ENCODE assay signal across 18 mouse cellular contexts in the genomic region with DNA sequence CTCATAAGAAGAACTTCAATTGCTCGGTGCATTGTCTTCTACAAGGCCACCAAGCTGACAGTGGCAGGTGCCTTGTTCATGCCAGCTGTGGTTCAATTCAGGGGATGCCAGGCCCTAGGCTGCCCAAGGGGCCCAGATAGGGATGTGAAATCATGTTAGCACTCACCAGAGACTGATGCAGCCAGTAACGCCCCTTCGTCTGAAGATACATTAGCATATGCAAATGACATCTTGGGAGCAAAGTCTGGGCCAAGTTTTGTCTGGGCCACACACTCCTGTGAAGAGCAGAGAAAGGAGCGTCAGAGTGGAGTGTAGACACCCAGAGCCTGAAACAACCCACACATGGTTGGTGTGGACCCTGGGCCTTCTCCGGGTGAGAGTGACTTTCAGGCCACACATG. TPM values are rescaled to one million over a fixed set of nuclear protein-coding genes. Genes with fewer than 3 reads are reported as not detected.
A peak's percentile ranks its signal among the peaks of the same experiment; 100 is the strongest.
DNase-seq lines count a peak whose midpoint lies in the region; ATAC-seq and TF ChIP-seq lines count a peak whose summit lies in the region.
"Had no signal": no experiment of that assay in that cellular context is flagged by ENCODE, and none has a peak within 500 bp of the region (broad histone marks: within the 10 kb centered on the region; RNA-seq: fewer than 3 reads in every experiment).

No protein-coding gene starts in this region.

- TF ChIP-seq CTCF in layer of hippocampus, adult 2 months (conservative IDR thresholded peaks at IDR 0.05), result no peak

- WGBS in forebrain, embryonic 14.5 days, result 35% methylated on average over 5 of the region's 5 CpGs
- 46% methylated on average over 5 of the region's 5 CpGs for WGBS in hindbrain, embryonic 16.5 days

- no peak for DNase-seq in layer of hippocampus, adult 2 months (ENCODE audit: low spot score in 2 of 2)
- DNase-seq in layer of hippocampus, postnatal 10 days (ENCODE audit: low spot score in 2 of 2), result no peak
- DNase-seq in B cell, adult 2 months, result peak; percentile 40 to 53
- DNase-seq in forebrain, embryonic 14.5 days (ENCODE audit: low spot score), result peak; percentile 72
- no peak for DNase-seq in right cerebral cortex, postnatal 14 days
- DNase-seq in adipocyte (ENCODE audit: low spot score), result no peak
- DNase-seq in gastrocnemius, postnatal 14 days, result no peak
- DNase-seq: kidney, postnatal 25 days; lung, postnatal 14 days; thymus, postnatal 25 days had no signal

- H3K4me3 ChIP-seq in layer of hippocampus, adult 2 months, result no peak overlapping the region
- no peak overlapping the region for H3K4me3 ChIP-seq in forebrain, embryonic 14.5 days (ENCODE audit: low read depth, low read length)
- H3K4me3 ChIP-seq in hindbrain, embryonic 16.5 days (ENCODE audit: low read length), result no peak overlapping the region
- H3K4me3 ChIP-seq: heart, embryonic 15.5 days; limb, embryonic 12.5 days; liver, embryonic 15.5 days; stomach, embryonic 15.5 days had no signal

- H3K27ac ChIP-seq in layer of hippocampus, adult 2 months, result peak overlapping the region; percentile 43; the same call in 1 of the 2 replicates
- peak overlapping the region; percentile 79 for H3K27ac ChIP-seq in forebrain, embryonic 14.5 days (ENCODE audit: low read depth, low read length)
- peak overlapping the region; percentile 32; the same call in 1 of the 2 replicates for H3K27ac ChIP-seq in hindbrain, embryonic 16.5 days (ENCODE audit: low read depth, low read length)
- H3K27ac ChIP-seq: heart, embryonic 15.5 days; limb, embryonic 12.5 days; liver, embryonic 15.5 days; stomach, embryonic 15.5 days had no signal

- H3K27me3 ChIP-seq in forebrain, embryonic 14.5 days (replicated peaks; ENCODE audit: control insufficient read depth, insufficient read depth, low read length), result no peaks in the 10 kb centered on the region
- H3K27me3 ChIP-seq in hindbrain, embryonic 16.5 days (replicated peaks; ENCODE audit: control insufficient read depth, insufficient read depth, low read length), result no peaks in the 10 kb centered on the region
- H3K27me3 ChIP-seq: heart, embryonic 15.5 days; limb, embryonic 12.5 days; liver, embryonic 15.5 days; stomach, embryonic 15.5 days had no signal

- H3K9me3 ChIP-seq in forebrain, embryonic 14.5 days (replicated peaks; ENCODE audit: control insufficient read depth, low read length), result no peaks in the 10 kb centered on the region
- no peaks in the 10 kb centered on the region for H3K9me3 ChIP-seq in hindbrain, embryonic 16.5 days (ENCODE audit: control insufficient read depth, low read length)
- H3K9me3 ChIP-seq: heart, embryonic 15.5 days; limb, embryonic 12.5 days; liver, embryonic 15.5 days; stomach, embryonic 15.5 days had no signal

- peak; percentile 78 for ATAC-seq in forebrain, embryonic 14.5 days
- peak; percentile 51; the same call in 1 of the 2 replicates for ATAC-seq in hindbrain, embryonic 16.5 days
- ATAC-seq: inflammation-experienced regulatory T-cells, adult 6 months had no signal

- peaks cover 18% of the 10 kb centered on the region for H3K4me1 ChIP-seq in forebrain, embryonic 14.5 days (ENCODE audit: control insufficient read depth, insufficient read depth, low read length)
- peaks cover 11% of the 10 kb centered on the region for H3K4me1 ChIP-seq in hindbrain, embryonic 16.5 days (ENCODE audit: control insufficient read depth, insufficient read depth, low read depth, low read length)
- H3K4me1 ChIP-seq: heart, embryonic 15.5 days; limb, embryonic 12.5 days; liver, embryonic 15.5 days; stomach, embryonic 15.5 days had no signal

- H3K9ac ChIP-seq in forebrain, embryonic 14.5 days (ENCODE audit: low read length), result no peak overlapping the region
- H3K9ac ChIP-seq in hindbrain, embryonic 16.5 days (ENCODE audit: low read depth, low read length), result no peak overlapping the region
- H3K9ac ChIP-seq: heart, embryonic 15.5 days; limb, embryonic 12.5 days; liver, embryonic 15.5 days; stomach, embryonic 15.5 days had no signal

- intact Hi-C loops in gastrocnemius, postnatal 14 days (cut with DNase I; ENCODE audit: low total_unique reads), result no loop called here

- no peaks in the 10 kb centered on the region for H3K36me3 ChIP-seq in forebrain, embryonic 14.5 days (ENCODE audit: control insufficient read depth, insufficient read depth, low read length)
- H3K36me3 ChIP-seq in hindbrain, embryonic 16.5 days (ENCODE audit: control insufficient read depth, insufficient read depth, low read length), result no peaks in the 10 kb centered on the region
- H3K36me3 ChIP-seq: heart, embryonic 15.5 days; limb, embryonic 12.5 days; liver, embryonic 15.5 days; stomach, embryonic 15.5 days had no signal

- no peak overlapping the region for H3K4me2 ChIP-seq in forebrain, embryonic 14.5 days (ENCODE audit: low read length)
- no peak overlapping the region for H3K4me2 ChIP-seq in hindbrain, embryonic 16.5 days (ENCODE audit: low read length)
- H3K4me2 ChIP-seq: heart, embryonic 15.5 days; limb, embryonic 12.5 days; liver, embryonic 15.5 days; stomach, embryonic 15.5 days had no signal

RNA-seq across cellular contexts. Expression of a gene that starts 17.0 kb away (rescaled TPM):
- 100 to 1,000 TPM; 139 to 147 TPM for total RNA-seq in layer of hippocampus, adult 2 months (2021)
- total RNA-seq in layer of hippocampus, postnatal 10 days (2021), result 100 to 1,000 TPM; 164 to 176 TPM
- 16.4 and 20.4 TPM in 2 replicates for polyA plus RNA-seq in forebrain, embryonic 14.5 days (2014; fragmentation: Nextera tagmentation; extraction: Ambion mirVana)
- 22.4 and 27.0 TPM in 2 replicates for polyA plus RNA-seq in hindbrain, embryonic 16.5 days (2015; fragmentation: Nextera tagmentation; extraction: Ambion mirVana)
- total RNA-seq in gastrocnemius, postnatal 14 days (2021), result 1 to 10 TPM; 1.0 to 1.3 TPM
- total RNA-seq: MEL; monocyte, adult 5-6 weeks had no signal

Comparison
In these comparisons a context has a peak if more than half of its experiments do, and no peak if none do; other contexts are left out.
1. DNase-seq: peak in B cell, adult 2 months (2 of 2) and forebrain, embryonic 14.5 days (single experiment); none in layer of hippocampus, adult 2 months (0 of 2), layer of hippocampus, postnatal 10 days (0 of 2), right cerebral cortex, postnatal 14 days (single experiment), adipocyte (single experiment) and gastrocnemius, postnatal 14 days (single experiment).
2. RNA of a gene that starts 17.0 kb away (total RNA-seq): 164 to 176 TPM in layer of hippocampus, postnatal 10 days and 139 to 147 TPM in layer of hippocampus, adult 2 months; 1.0 to 1.3 TPM in gastrocnemius, postnatal 14 days; every median in the first group is over 10 times any median in the second.
3. Peak in every context shown above with its lines, with median percentiles within 50 percentile points of each other: H3K27ac ChIP-seq.